Mouse (Mus musculus) frontal cortex, postnatal 10 days (tissue): Measurements from ENCODE around the gene Rgl2.
"Not testable (repeated sequence)": the region's sequence is repeated elsewhere in the genome, so short reads cannot be mapped to it uniquely, and the experiment has no call there.

ENCODE experiments used
- DNase-seq, 2 experiments: peaks; one replicate each; pipeline ENCODE4 v3.0.0; 2022; ENCODE audit warnings: low spot score in 2 of 2, mixed read lengths in 1 of 2

The Rgl2 gene

GRCm38 (mm10) chr17:33929371-33930279 is at the start of gene Rgl2:
Gene Rgl2, plus strand, starts transcription at chr17:33929543.
- peak; percentile 90 to 94 for DNase-seq

GRCm38 (mm10) chr17:33884320-33884719 is 45.0 kb upstream of the Rgl2 start:
- not testable (repeated sequence) for DNase-seq

GRCm38 (mm10) chr17:33887802-33888201 is 41.5 kb upstream of the Rgl2 start:
- DNase-seq, result not testable (repeated sequence)

DNA sequence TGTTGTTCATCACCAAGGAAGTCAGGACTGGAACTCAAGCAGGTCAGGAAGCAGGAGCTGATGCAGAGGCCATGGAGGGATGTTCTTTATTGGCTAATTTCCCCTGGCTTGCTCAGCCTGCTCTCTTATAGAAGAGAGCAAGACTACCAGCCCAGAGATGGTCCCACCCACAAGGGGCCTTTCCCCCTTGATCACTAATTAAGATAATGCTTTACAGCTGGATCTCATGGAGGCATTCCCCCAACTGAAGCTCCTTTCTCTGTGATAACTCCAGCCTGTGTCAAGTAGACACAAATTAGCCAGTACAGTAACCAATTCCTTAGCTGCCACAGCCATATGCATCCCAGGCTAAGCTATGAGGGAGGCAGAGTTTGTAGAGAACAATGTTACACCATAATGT is 41.1 kb upstream of the Rgl2 start:
- DNase-seq, result not testable (repeated sequence)

DNA sequence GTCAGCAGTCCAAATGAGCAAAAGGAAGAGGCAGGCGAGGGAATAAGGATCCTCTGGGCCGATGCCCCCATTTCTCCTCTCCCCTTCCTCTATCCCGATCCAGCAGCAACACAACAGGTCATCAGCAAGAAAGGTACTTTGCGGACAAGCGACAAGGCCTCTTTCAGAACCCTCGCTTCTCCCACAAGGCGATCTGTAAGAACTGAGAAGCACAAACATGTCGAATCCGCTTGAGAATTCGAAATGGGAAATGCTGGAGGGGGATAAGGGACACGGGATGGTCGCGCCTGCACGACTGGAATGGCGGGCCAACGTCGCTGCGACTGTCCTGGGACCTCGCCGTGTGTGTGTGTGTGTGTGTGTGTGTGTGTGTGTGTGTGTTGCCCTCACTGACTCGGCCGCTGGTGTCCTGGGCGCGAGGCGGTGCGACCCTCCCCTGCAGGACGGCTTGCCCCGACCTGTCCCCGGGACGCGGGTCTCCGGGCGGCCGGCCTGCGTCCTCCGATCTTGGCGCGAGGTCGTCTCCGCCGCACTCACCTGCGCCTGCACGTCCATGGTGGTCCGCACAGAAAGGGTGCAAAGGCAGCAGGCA is 39.3 kb upstream of the Rgl2 start:
- DNase-seq, result not testable (repeated sequence)

DNA sequence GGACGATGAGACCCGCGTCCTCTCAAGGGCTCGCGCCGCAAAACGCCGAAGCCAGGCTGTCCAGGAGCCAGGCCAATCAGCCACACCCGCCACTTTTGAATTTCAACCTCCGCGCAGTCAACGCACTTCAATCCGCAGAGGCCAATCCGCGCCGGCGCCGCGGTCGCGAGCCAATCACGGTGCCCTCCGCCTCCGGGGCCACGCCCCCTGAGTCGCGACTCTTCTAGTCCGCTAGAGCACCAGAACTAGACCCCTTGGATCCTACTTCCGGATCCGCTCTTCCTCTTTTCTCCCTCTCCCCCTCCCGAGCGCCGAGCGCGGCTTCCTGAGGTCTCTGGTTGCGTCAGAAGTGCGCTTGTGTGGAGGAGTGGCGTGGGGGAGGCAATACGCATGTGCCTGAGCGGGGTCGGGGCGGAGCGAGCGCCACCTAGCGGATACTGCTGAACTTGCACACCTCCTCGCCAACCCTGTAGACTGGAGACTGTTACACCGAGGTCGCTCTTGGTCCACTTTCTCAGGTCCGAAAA is 38.7 kb upstream of the Rgl2 start, which contains the start of gene Kifc1:
TSS of gene Kifc1 (minus strand) at position 129 of the 527 bp plus-strand sequence.
- DNase-seq, result peak; percentile 100

DNA sequence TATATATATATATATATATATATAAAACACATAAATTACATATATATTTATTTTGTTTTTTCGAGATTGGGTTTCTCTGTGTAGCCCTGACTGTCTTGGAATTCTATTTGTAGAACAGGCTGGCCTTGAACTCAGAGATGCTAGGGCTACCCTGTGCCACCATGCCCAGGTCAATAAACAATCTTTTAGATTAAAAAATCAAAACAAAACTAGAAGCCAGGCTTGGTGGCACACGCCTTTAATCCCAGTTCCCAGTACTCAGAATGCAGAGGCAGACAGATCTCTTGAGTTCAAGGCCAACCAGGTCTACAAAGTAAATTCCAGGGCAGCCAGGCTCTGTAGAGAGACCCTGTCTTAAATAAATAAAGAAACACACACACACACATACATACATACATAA is 38.0 kb upstream of the Rgl2 start:
- no peak for DNase-seq

DNA sequence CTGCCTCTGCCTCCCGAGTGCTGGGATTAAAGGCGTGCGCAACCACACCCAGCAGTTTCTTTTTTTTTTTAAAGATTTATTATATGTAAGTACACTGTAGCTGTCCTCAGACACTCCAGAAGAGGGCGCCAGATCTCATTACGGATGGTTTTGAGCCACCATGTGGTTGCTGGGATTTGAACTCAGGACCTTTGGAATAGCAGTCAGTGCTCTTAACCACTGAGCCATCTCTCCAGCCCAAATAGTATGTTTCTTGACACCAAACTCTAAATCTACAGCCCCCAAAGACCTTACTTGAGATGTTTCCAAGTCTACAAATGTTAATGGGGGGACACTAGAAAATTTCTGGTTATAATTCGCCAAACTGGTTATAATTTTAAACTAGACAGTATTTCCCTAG is 37.5 kb upstream of the Rgl2 start:
- DNase-seq, result not testable (repeated sequence)

- no peak for DNase-seq
These were observed 36.9 kb upstream of the Rgl2 start for GRCm38 (mm10) chr17:33892429-33892828.

GRCm38 (mm10) chr17:33893011-33893410 is 36.3 kb upstream of the Rgl2 start:
- not testable (repeated sequence) for DNase-seq

- DNase-seq, result no peak
These were observed 32.1 kb upstream of the Rgl2 start for GRCm38 (mm10) chr17:33897114-33897794.

GRCm38 (mm10) chr17:33898193-33898592 is 31.1 kb upstream of the Rgl2 start:
- not testable (repeated sequence) for DNase-seq

GRCm38 (mm10) chr17:33899642-33900041 is 29.7 kb upstream of the Rgl2 start:
- no peak for DNase-seq

GRCm38 (mm10) chr17:33900281-33900988 is 28.9 kb upstream of the Rgl2 start:
- DNase-seq, result no peak

- no peak for DNase-seq
These were observed 28.4 kb upstream of the Rgl2 start for GRCm38 (mm10) chr17:33900989-33901314.

DNA sequence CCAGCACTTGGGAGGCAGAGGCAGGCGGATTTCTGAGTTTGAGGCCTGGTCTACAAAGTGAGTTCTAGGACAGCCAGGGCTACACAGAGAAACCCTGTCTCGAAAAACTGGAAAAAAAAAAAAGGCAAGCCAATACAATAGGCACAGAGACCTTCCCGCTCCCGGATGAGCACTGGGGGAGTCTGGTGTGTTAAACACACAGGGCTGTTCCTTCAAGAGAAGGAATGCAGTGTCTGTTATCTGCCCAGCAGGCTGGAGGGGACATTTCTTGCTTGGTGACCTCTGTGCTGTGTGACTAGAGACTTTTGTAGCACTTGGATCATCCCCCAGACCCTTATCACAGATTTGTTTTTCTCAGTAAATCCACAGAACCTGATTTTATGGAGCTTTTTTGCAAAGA is 27.7 kb upstream of the Rgl2 start:
- DNase-seq, result no peak

DNA sequence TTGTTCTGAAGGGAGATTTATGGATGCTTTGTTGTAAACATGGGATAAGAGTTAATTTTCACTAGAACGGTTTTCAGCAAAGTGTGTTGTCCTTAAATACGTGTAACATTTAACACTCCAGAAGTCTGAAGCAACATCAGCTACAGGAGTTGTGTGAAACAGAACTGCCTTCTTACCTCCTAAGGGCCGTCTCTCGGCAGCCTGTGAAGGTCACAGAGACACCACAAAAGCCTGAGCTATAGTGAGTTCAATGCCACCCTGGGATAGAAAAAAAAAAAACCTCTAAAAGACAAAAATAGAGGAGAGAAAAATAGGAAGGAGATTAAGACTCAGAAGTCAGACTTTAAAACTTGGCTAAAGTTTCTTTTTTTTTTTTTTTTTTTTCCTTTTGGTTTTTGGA is 27.3 kb upstream of the Rgl2 start:
- DNase-seq, result no peak

DNA sequence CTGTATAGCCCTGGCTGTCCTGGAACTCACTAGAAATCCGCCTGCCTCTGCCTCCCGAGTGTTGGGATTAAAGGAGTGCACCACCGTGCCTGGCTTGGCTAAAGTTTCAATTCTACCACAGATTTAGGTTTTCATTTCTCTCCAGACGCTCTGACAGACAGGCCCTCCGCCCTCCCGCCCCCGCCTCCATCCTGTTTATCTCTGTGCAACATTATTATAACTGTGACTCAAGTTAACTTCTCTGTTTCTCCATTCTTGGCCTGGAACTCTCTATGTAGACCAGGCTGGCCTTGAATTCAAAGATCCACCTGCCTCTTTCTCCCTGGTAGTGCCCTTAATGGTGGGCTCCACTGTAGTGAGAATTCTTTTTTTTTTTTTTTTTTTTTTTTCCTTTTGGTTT is 26.9 kb upstream of the Rgl2 start:
- no peak for DNase-seq

- not testable (repeated sequence) for DNase-seq
These were observed 25.3 kb upstream of the Rgl2 start for GRCm38 (mm10) chr17:33903911-33904651.

DNA sequence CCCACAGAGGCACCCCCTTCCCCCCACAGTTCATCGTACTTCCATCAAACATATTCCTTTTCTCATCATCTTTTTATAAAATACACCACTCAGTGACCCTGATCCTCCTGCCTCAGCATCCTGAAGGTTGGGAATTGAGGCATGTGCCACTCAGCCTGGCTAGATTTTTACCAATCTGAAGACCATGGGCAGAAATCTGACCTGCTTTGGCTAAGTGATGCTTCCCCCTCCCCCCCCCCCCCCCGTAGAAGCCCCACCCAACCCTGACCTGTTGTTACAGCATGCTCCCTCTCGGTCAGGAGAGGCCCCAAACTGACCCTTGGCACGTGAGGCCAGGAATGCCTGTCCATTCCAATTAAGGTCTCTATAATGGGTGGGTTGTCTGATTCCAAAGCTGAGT is 24.5 kb upstream of the Rgl2 start, which contains the start of gene Platr17:
TSS of gene Platr17 (plus strand) at position 301 of the 400 bp plus-strand sequence.
- not testable (repeated sequence) for DNase-seq
